Mouse (Mus musculus) forebrain, embryonic 14.5 days (tissue): ENCODE results near the gene Gli2. TPM values are rescaled to one million over a fixed set of nuclear protein-coding genes. Genes with fewer than 3 reads are reported as not detected.

Experiments
- ATAC-seq: fragments of 200-750 bp; cut with Nextera tagmentation; 2 replicates; pipeline ENCODE4 v1.8.0; 2017; ENCODE audit warnings: mild to moderate bottlenecking, moderate library complexity
- DNase-seq: peaks from one replicate; pipeline ENCODE4 v3.0.0-alpha.2; 2015; ENCODE audit warnings: low spot score
- H3K27ac ChIP-seq: fragments of 300-500 bp; sonication (generic); 2 replicates; pipeline ENCODE4 v1.5.1; 2014; ENCODE audit warnings: low read depth, mild to moderate bottlenecking, control low read depth, low read length, moderate library complexity
- H3K27me3 ChIP-seq: fragments of 300-500 bp; sonication (generic); replicated peaks from 2 replicates; pipeline ENCODE4 v1.6.1; 2014; ENCODE audit warnings: low read length, control low read depth, mixed read lengths; ENCODE audit not compliant: control insufficient read depth, insufficient read depth
- H3K36me3 ChIP-seq: fragments of 300-500 bp; sonication (generic); 2 replicates; pipeline ENCODE4 v1.6.1; 2014; ENCODE audit warnings: low read length, control low read depth; ENCODE audit not compliant: control insufficient read depth, insufficient read depth
- H3K4me1 ChIP-seq: fragments of 300-500 bp; sonication (generic); 2 replicates; pipeline ENCODE4 v1.6.1; 2014; ENCODE audit warnings: antibody characterized with exemption, low read length, control low read depth; ENCODE audit not compliant: control insufficient read depth, insufficient read depth
- H3K4me2 ChIP-seq: fragments of 300-500 bp; sonication (generic); 2 replicates; pipeline ENCODE4 v1.6.1; 2014; ENCODE audit warnings: mild to moderate bottlenecking, control low read depth, low read length
- H3K4me3 ChIP-seq: fragments of 300-500 bp; sonication (generic); 2 replicates; pipeline ENCODE4 v1.5.1; 2014; ENCODE audit warnings: low read depth, low read length, control low read depth
- H3K9ac ChIP-seq: fragments of 300-500 bp; sonication (generic); 2 replicates; pipeline ENCODE4 v1.6.1; 2014; ENCODE audit warnings: mild to moderate bottlenecking, low read length, control low read depth, moderate library complexity
- H3K9me3 ChIP-seq: fragments of 300-500 bp; sonication (generic); replicated peaks from 2 replicates; pipeline ENCODE4 v1.6.1; 2016; ENCODE audit warnings: low read length, control low read depth, mixed read lengths; ENCODE audit not compliant: control insufficient read depth
- WGBS: fragments of 180-500 bp; shearing (Covaris S2); extraction: QIAGEN DNeasy Blood & Tissue Kit; methylation state at CpG from one replicate; pipeline ENCODE4 v1.1.7; 2014; 5-methylcytosine and 5-hydroxymethylcytosine counted together
- polyA plus RNA-seq: library from polyadenylated mRNA; unstranded; fragments of >200 nt; fragmentation: Nextera tagmentation; extraction: Ambion mirVana; gene quantifications from 2 replicates; pipeline ENCODE4 v1.2.1, GENCODE M21; 2014

The Gli2 gene
- polyA plus RNA-seq, 1 experiment from 2014 or later = 3.3 TPM

GRCm38 (mm10) chr1:119054468-119054867, 1.0 kb upstream of the Gli2 start:
- no peak overlapping the region for H3K27ac ChIP-seq
- peak overlapping the region; percentile 73 for H3K9ac ChIP-seq
- peak overlapping the region; percentile 93 for H3K4me2 ChIP-seq
- H3K27me3 ChIP-seq = no peaks in the 10 kb centered on the region
- no peaks in the 10 kb centered on the region for H3K9me3 ChIP-seq
- DNase-seq = no peak
- 13% methylated on average over 6 of the region's 6 CpGs for WGBS
- ATAC-seq = no peak
- peak overlapping the region; percentile 53 for H3K4me3 ChIP-seq
- no peaks in the 10 kb centered on the region for H3K36me3 ChIP-seq
- H3K4me1 ChIP-seq = peaks cover 17% of the 10 kb centered on the region

DNA sequence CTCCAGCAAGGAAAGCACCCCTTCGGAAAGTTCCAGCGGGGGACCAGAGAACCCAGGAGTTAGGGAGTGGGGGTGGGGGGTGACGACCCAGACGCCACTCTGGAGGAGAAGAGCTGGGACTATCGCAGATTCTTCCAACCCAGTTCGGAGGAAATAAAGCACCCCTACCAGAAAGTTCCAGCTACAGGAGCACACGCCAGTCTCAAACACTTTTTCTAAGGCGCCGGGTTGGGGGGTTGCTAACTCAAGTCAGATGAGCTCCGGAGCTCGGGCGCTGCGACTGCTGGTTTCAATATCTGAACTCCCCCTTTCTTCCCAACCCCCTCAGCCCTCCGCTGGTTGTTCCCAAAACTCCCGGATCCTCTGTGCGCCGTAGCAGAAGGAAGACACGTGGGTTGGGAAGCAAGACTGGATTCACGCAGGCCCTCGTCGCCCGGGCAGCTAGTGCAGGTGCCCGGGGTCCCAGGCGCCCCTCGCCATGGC, 494 bp upstream of the Gli2 start:
- Histone ChIP-seq H3K4me2 (peak overlapping the region; percentile 93), H3K27me3 (no peaks in the 10 kb centered on the region), H3K4me3 (peak overlapping the region; percentile 53), H3K9me3 (no peaks in the 10 kb centered on the region), H3K36me3 (no peaks in the 10 kb centered on the region), H3K4me1 (peaks cover 22% of the 10 kb centered on the region), H3K27ac (peak overlapping the region; percentile 92), H3K9ac (peak overlapping the region; percentile 73)
- 0% methylated on average over 25 of the region's 25 CpGs for WGBS
- peak; percentile 33 for ATAC-seq
- peak; percentile 76 for DNase-seq

GRCm38 (mm10) chr1:119052631-119053177, 715 bp downstream of the Gli2 start:
- Histone ChIP-seq H3K4me1 (peaks cover 27% of the 10 kb centered on the region), H3K27me3 (no peaks in the 10 kb centered on the region), H3K36me3 (no peaks in the 10 kb centered on the region), H3K4me3 (peak overlapping the region; percentile 53), H3K4me2 (peak overlapping the region; percentile 93), H3K9me3 (no peaks in the 10 kb centered on the region), H3K9ac (peak overlapping the region; percentile 73), H3K27ac (peak overlapping the region; percentile 92)
- DNase-seq (peak; percentile 44), ATAC-seq (0 out of 2 replicates have a peak, but pooled peaks have one; percentile 10)
- under 1% methylated on average over 33 of the region's 33 CpGs for WGBS

GRCm38 (mm10) chr1:119051938-119052551, 1.4 kb downstream of the Gli2 start:
- peak; percentile 61 for DNase-seq
- WGBS = under 1% methylated on average over 21 of the region's 21 CpGs

GRCm38 (mm10) chr1:119051192-119051937, 2.1 kb downstream of the Gli2 start:
- peak; percentile 40 for DNase-seq
- Histone ChIP-seq H3K4me3 (peak overlapping the region; percentile 53), H3K27ac (peak overlapping the region; percentile 92; the same call in 1 of the 2 replicates), H3K9me3 (no peaks in the 10 kb centered on the region), H3K4me2 (peak overlapping the region; percentile 93), H3K36me3 (no peaks in the 10 kb centered on the region), H3K4me1 (peaks cover 29% of the 10 kb centered on the region), H3K9ac (peak overlapping the region; percentile 73), H3K27me3 (no peaks in the 10 kb centered on the region)
- no peak for ATAC-seq
- 2% methylated on average over 21 of the region's 21 CpGs for WGBS

More at GRCm38 (mm10) chr1:119051938-119052551, 1.4 kb downstream of the Gli2 start:
- Histone ChIP-seq H3K9ac (peak overlapping the region; percentile 73), H3K36me3 (no peaks in the 10 kb centered on the region), H3K4me2 (peak overlapping the region; percentile 93), H3K27me3 (no peaks in the 10 kb centered on the region), H3K27ac (peak overlapping the region; percentile 92), H3K4me1 (peaks cover 29% of the 10 kb centered on the region), H3K4me3 (peak overlapping the region; percentile 53), H3K9me3 (no peaks in the 10 kb centered on the region)
- ATAC-seq = no peak

GRCm38 (mm10) chr1:119049812-119050615, 3.4 kb downstream of the Gli2 start:
- peak overlapping the region; percentile 93 for H3K4me2 ChIP-seq
- H3K27me3 ChIP-seq = no peaks in the 10 kb centered on the region
- 3% methylated on average over 10 of the region's 10 CpGs for WGBS
- H3K9ac ChIP-seq = peak overlapping the region; percentile 22; the same call in 1 of the 2 replicates
- H3K36me3 ChIP-seq = no peaks in the 10 kb centered on the region
- peak overlapping the region; percentile 72 for H3K27ac ChIP-seq
- peaks cover 29% of the 10 kb centered on the region for H3K4me1 ChIP-seq
- ATAC-seq = no peak
- no peaks in the 10 kb centered on the region for H3K9me3 ChIP-seq
- DNase-seq = peak; percentile 54
- peak overlapping the region; percentile 53 for H3K4me3 ChIP-seq

GRCm38 (mm10) chr1:119048988-119049387, 4.4 kb downstream of the Gli2 start:
- Histone ChIP-seq H3K4me1 (peaks cover 29% of the 10 kb centered on the region), H3K4me2 (peak overlapping the region; percentile 93), H3K9ac (peak overlapping the region; percentile 55; the same call in 1 of the 2 replicates), H3K9me3 (no peaks in the 10 kb centered on the region), H3K27ac (peak overlapping the region; percentile 91), H3K27me3 (no peaks in the 10 kb centered on the region), H3K36me3 (no peaks in the 10 kb centered on the region), H3K4me3 (peak overlapping the region; percentile 50; the same call in 1 of the 2 replicates)
- under 1% methylated on average over 11 of the region's 11 CpGs for WGBS
- ATAC-seq = no peak
- DNase-seq = peak; percentile 42

GRCm38 (mm10) chr1:119048547-119048946, 4.9 kb downstream of the Gli2 start:
- ATAC-seq = no peak
- no peaks in the 10 kb centered on the region for H3K27me3 ChIP-seq
- peak; percentile 33 for DNase-seq
- H3K27ac ChIP-seq = peak overlapping the region; percentile 91
- H3K9ac ChIP-seq = peak overlapping the region; percentile 55; the same call in 1 of the 2 replicates
- peak overlapping the region; percentile 50; the same call in 1 of the 2 replicates for H3K4me3 ChIP-seq
- H3K9me3 ChIP-seq = no peaks in the 10 kb centered on the region
- H3K4me2 ChIP-seq = peak overlapping the region; percentile 93
- WGBS = 1% methylated on average over 6 of the region's 6 CpGs
- H3K36me3 ChIP-seq = no peaks in the 10 kb centered on the region
- H3K4me1 ChIP-seq = peaks cover 29% of the 10 kb centered on the region
